Mouse (Mus musculus): ENCODE measurements at regions not wholly inside any gene's neighbourhood (a gene's known extent, or its start where the extent isn't known, plus 50 kb on each side); places are given as distances from the start of the nearest gene placed in this dataset.

DNA sequence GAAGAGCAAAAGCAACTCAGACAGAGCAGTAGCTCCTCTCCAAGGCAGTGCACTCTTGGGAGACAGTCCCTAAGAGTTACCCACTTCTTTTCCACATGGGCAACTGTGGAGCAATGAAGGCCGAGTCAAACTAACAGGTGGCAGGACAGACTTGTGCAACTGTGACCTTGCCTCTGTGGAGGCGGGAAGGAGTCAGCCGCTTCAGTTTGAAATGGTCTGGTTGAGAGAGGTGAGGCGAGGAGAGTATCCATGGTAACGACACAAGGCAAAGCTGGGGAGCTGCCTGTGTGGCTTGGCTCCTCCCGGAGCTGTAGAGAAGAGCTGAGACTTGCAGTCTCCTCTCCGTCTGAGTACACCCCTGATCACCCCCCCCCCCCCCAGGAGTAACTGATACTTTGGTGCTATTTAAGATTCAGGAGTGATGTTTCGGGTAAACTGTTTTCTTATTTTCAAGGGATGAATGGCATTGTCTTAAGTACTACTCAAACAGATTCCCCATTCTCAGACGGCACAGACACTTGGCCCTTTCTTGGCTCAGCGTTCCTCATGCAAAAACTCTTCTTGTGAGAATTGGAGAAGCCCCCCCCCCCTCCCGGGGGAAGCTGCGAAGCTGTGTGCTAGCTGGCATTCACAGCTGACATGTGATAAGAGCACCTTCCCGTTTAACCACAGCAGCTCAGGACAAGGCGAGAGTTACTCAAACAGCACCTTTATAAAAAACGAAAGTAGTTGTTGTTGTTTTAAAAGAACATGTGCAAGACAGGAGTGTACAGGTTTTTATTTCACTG lies 54.9 kb upstream of the Chst1 start:
- H3K27ac ChIP-seq = no peak overlapping the region
- peaks cover 14% of the 10 kb centered on the region for H3K4me1 ChIP-seq
- H3K27me3 ChIP-seq (ENCODE audit: low read depth, poor library complexity, severe bottlenecking) = peaks cover 20% of the 10 kb centered on the region; the same call in 1 of the 2 replicates
- no peak for DNase-seq (ENCODE audit: low spot score)
- no peak overlapping the region for H3K4me3 ChIP-seq
- WGBS = 22% methylated on average over 15 of the region's 15 CpGs
- no peaks in the 10 kb centered on the region for H3K9me3 ChIP-seq (replicated peaks)
- no peaks in the 10 kb centered on the region for H3K36me3 ChIP-seq

GRCm38 (mm10) chr2:92540841-92541240 lies 58.7 kb upstream of the Chst1 start:
- Histone ChIP-seq H3K4me1 (peaks cover 14% of the 10 kb centered on the region), H3K4me3 (no peak overlapping the region), H3K27ac (no peak overlapping the region), H3K9me3 (replicated peaks) (no peaks in the 10 kb centered on the region), H3K36me3 (no peaks in the 10 kb centered on the region), H3K27me3 (ENCODE audit: low read depth, poor library complexity, severe bottlenecking) (peaks cover 20% of the 10 kb centered on the region; the same call in 1 of the 2 replicates)
- DNase-seq (ENCODE audit: low spot score) = no peak
- WGBS = 61% methylated on average over 5 of the region's 5 CpGs

DNA sequence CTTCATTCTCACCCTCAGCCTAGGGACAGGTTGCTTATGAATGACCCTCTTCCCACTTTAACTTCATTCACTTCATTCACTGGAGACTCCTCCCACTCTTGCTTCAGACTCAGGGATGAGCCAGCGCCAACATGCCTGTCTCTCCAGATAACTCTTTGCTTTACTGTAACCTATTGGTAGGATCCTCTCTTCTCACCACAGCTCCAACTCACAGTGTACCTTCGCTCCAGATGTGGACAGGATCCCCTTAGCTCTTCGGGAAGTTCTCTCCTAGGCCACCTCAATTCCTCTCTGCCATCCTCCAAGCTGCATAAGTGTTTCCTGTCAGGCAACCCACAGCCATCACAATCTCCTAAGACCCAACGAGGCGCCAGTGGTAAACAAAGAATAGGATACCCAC lies 67.5 kb upstream of the Chst1 start:
- Histone ChIP-seq H3K27me3 (ENCODE audit: low read depth, poor library complexity, severe bottlenecking) (no peaks in the 10 kb centered on the region), H3K4me3 (no peak overlapping the region), H3K9me3 (replicated peaks) (no peaks in the 10 kb centered on the region), H3K27ac (no peak overlapping the region), H3K36me3 (no peaks in the 10 kb centered on the region), H3K4me1 (peaks cover 16% of the 10 kb centered on the region; the same call in 1 of the 2 replicates)
- peak; percentile 13 for DNase-seq (ENCODE audit: low spot score)
- 89% methylated on average over 5 of the region's 5 CpGs for whole genome bisulfite sequencing

- WGBS = 88% methylated on average over 4 of the region's 4 CpGs
- Histone ChIP-seq H3K4me1 (peaks cover 21% of the 10 kb centered on the region), H3K4me3 (no peak overlapping the region), H3K27me3 (ENCODE audit: low read depth, poor library complexity, severe bottlenecking) (peaks cover 4% of the 10 kb centered on the region; the same call in 1 of the 2 replicates), H3K9me3 (replicated peaks) (no peaks in the 10 kb centered on the region), H3K27ac (no peak overlapping the region), H3K36me3 (no peaks in the 10 kb centered on the region)
- peak; percentile 22 for DNase-seq (ENCODE audit: low spot score)
These were observed 68.8 kb upstream of the Chst1 start for GRCm38 (mm10) chr2:92530677-92531076.

- DNase-seq (ENCODE audit: low spot score) = no peak
- Histone ChIP-seq H3K4me3 (peak overlapping the region; percentile 60), H3K36me3 (no peaks in the 10 kb centered on the region), H3K27me3 (ENCODE audit: low read depth, poor library complexity, severe bottlenecking) (peaks cover 4% of the 10 kb centered on the region; the same call in 1 of the 2 replicates), H3K27ac (peak overlapping the region; percentile 84), H3K4me1 (peaks cover 21% of the 10 kb centered on the region), H3K9me3 (replicated peaks) (no peaks in the 10 kb centered on the region)
- 54% methylated on average over 14 of the region's 14 CpGs for WGBS
These were observed 69.5 kb upstream of the Slc35c1 start for GRCm38 (mm10) chr2:92529670-92530322.

- Histone ChIP-seq H3K4me1 (peaks cover 21% of the 10 kb centered on the region), H3K27me3 (ENCODE audit: low read depth, poor library complexity, severe bottlenecking) (peaks cover 4% of the 10 kb centered on the region; the same call in 1 of the 2 replicates), H3K36me3 (no peaks in the 10 kb centered on the region), H3K4me3 (peak overlapping the region; percentile 60), H3K27ac (peak overlapping the region; percentile 84), H3K9me3 (replicated peaks) (no peaks in the 10 kb centered on the region)
- WGBS = 8% methylated on average over 24 of the region's 24 CpGs
- DNase-seq (ENCODE audit: low spot score) = peak; percentile 82
These were observed 68.8 kb upstream of the Slc35c1 start for GRCm38 (mm10) chr2:92529071-92529641.

DNA sequence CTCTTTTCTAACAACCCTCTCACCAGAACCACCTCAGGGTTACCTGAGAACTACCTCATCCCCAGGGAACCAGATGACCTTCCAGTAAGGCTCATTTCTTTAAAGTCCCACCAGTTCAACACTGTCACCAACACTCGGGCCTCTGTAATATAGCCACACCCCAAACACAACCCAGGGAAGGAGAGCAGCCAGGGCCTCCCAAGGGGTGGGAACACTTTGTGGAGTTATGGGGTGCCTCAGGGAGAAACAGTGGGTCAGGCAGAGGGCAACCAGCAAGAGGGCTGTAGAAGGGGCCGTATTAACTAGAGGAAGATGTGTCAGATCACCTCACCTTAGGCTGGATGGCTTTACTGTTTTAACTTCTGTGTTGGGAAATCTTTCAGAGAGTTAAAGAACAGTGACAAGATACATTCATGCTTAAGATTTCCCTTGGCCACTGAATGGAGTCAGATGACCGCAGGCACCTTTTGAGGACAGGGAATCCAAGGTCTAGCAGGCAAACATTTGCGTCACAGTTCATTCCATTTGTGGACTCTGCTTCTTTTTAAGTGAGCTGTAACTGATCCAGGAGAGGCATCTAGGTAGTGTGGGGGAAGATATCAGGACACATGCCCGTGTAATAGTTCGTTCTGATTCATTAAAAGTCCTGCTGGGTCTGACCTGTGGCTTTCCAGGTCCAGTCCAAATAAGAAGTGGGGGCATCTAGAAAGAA lies 67.9 kb upstream of the Slc35c1 start:
- Histone ChIP-seq H3K27me3 (ENCODE audit: low read depth, poor library complexity, severe bottlenecking) (peaks cover 4% of the 10 kb centered on the region; the same call in 1 of the 2 replicates), H3K4me1 (peaks cover 21% of the 10 kb centered on the region), H3K4me3 (peak overlapping the region; percentile 60; the same call in 1 of the 2 replicates), H3K27ac (peak overlapping the region; percentile 84; the same call in 1 of the 2 replicates), H3K36me3 (no peaks in the 10 kb centered on the region), H3K9me3 (replicated peaks) (no peaks in the 10 kb centered on the region)
- peak; percentile 26 for DNase-seq (ENCODE audit: low spot score)
- 86% methylated on average over 6 of the region's 6 CpGs for WGBS

DNA sequence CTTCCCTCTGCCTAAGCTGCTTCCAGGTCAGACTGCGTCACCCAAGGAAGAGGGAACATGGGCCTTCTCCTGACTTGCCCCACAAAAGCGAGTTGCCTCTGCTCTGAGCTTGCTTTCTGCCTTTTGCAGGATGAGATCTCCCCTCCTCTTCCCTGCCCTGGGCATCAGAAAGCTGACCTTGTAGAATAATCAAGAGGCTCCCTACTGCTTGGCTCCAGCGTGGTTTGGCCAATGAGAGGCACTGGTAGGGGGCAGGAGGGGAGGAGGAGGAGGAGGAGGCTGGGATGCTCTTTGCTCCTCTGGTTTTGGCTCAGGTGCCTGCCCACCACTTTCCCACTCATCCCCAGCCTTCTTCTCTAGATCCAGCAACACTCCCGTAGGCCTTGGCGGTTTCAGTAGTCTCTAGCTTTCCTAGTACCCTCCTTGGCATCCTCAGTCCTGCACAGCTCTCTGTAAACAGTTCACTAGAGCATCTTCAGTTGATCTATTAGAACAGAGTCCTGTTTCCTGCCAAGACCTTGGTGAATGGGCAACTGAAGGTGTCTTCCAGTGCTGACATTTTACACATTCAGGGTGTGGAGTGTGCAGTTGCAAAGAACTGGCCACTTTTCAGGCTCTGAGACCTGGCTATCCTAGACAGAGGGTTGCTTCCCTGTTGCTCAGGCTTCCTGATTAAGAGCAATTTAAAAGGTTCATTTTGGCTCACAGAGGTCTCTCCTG lies 66.5 kb upstream of the Slc35c1 start:
- 68% methylated on average over 5 of the region's 5 CpGs for WGBS
- H3K9me3 ChIP-seq (replicated peaks) = no peaks in the 10 kb centered on the region
- H3K36me3 ChIP-seq = no peaks in the 10 kb centered on the region
- H3K27ac ChIP-seq = no peak overlapping the region
- peaks cover 4% of the 10 kb centered on the region; the same call in 1 of the 2 replicates for H3K27me3 ChIP-seq (ENCODE audit: low read depth, poor library complexity, severe bottlenecking)
- H3K4me1 ChIP-seq = peaks cover 21% of the 10 kb centered on the region
- H3K4me3 ChIP-seq = no peak overlapping the region
- peak; percentile 25 for DNase-seq (ENCODE audit: low spot score)

DNA sequence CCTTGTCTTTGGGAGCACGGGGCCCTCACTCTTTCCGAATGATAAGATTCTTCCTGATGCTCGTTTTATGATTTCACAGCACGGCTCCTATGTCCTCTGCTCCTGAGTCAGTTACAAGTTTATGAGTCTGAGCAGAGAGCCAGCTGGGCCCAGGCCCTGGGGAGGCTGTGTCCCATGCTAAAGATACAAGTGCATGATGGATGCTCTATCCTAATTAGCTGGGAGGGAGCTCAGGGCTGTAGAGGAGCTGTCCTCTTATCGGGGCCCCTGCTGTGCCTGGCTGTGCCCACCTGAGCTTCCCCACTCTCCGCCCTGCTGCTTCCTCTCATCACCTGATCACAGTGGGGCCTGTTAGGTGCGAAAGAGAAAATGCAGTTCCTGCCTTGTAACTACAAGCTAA lies 65.3 kb upstream of the Slc35c1 start:
- Histone ChIP-seq H3K36me3 (no peaks in the 10 kb centered on the region), H3K4me1 (peaks cover 21% of the 10 kb centered on the region), H3K27ac (0 out of 2 replicates have a peak overlapping the region, but pooled peaks have one; percentile 1), H3K4me3 (no peak overlapping the region), H3K27me3 (ENCODE audit: low read depth, poor library complexity, severe bottlenecking) (peaks cover 4% of the 10 kb centered on the region; the same call in 1 of the 2 replicates), H3K9me3 (replicated peaks) (no peaks in the 10 kb centered on the region)
- WGBS = 63% methylated on average over 7 of the region's 7 CpGs
- DNase-seq (ENCODE audit: low spot score) = peak; percentile 23

DNA sequence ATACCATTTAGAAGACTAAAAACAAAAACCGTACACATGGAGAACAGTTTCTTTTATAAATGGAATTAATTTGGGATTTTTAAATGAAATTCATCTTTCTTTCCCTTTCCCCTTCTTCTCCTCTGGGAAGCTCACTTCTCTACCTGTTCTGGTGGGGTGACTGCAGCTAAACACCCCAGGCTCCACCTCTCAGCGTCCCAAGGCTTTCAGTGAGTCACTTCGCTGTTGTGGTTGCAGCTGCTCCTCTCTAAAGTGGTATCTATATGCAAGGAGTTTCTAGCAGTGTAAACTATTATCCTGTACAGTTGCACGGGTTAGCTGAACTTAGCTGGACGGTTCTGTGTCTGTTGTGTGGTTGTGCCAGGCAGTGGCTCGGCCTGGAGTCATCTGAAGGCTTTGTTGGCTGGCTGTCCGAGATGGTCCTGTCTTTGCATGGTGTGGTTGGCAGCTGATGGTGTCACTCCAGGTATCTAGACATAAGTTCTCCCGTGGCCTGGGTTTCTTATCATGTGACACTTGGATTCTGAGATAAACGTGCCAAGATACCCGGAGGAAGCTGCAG lies 64.8 kb upstream of the Slc35c1 start:
- H3K4me1 ChIP-seq = peaks cover 21% of the 10 kb centered on the region
- no peaks in the 10 kb centered on the region for H3K9me3 ChIP-seq (replicated peaks)
- DNase-seq (ENCODE audit: low spot score) = no peak
- 84% methylated on average over 10 of the region's 10 CpGs for WGBS
- H3K36me3 ChIP-seq = no peaks in the 10 kb centered on the region
- H3K4me3 ChIP-seq = no peak overlapping the region
- no peak overlapping the region for H3K27ac ChIP-seq
- H3K27me3 ChIP-seq (ENCODE audit: low read depth, poor library complexity, severe bottlenecking) = peaks cover 4% of the 10 kb centered on the region; the same call in 1 of the 2 replicates

- H3K9me3 ChIP-seq (replicated peaks) = no peaks in the 10 kb centered on the region
- H3K27me3 ChIP-seq (ENCODE audit: low read depth, poor library complexity, severe bottlenecking) = peaks cover 4% of the 10 kb centered on the region; the same call in 1 of the 2 replicates
- DNase-seq (ENCODE audit: low spot score) = peak; percentile 21
- no peaks in the 10 kb centered on the region for H3K36me3 ChIP-seq
- no peak overlapping the region for H3K27ac ChIP-seq
- no peak overlapping the region for H3K4me3 ChIP-seq
- 91% methylated on average over 9 of the region's 9 CpGs for WGBS
- peaks cover 15% of the 10 kb centered on the region for H3K4me1 ChIP-seq
These were observed 64.1 kb upstream of the Slc35c1 start for GRCm38 (mm10) chr2:92524346-92524905.

Measured in limb, embryonic 10.5 days (tissue).